Mouse (Mus musculus) brain, embryonic 14.5 days (tissue): ENCODE results near the gene Mypop.

Experiments
- CTCF ChIP-seq: fragments of 200-500 bp; IDR thresholded peaks from 2 replicates; pipeline ENCODE4 v1.5.1; 2012; ENCODE audit warnings: inconsistent platforms, mild to moderate bottlenecking, moderate library complexity, borderline replicate concordance; ENCODE audit not compliant: insufficient read depth, insufficient read length; ENCODE audit errors: extremely low read depth
- POLR2A ChIP-seq: fragments of 200-500 bp; IDR thresholded peaks from 2 replicates; pipeline ENCODE4 v1.6.1; 2012; ENCODE audit warnings: mild to moderate bottlenecking, inconsistent platforms, borderline replicate concordance; ENCODE audit not compliant: poor library complexity, insufficient read depth, insufficient read length, severe bottlenecking; ENCODE audit errors: extremely low read depth

- TF ChIP-seq POLR2A (no peak), CTCF (peak; percentile 27; the same call in 1 of the 2 replicates)
Measured at GRCm38 (mm10) chr7:18998835-18999234, 7.8 kb downstream of the Mypop start.
